Mouse (Mus musculus) lung, postnatal 0 days (tissue): ENCODE data around the gene Cntn4.

Experiments
- CTCF ChIP-seq: IDR thresholded peaks from 2 replicates; pipeline ENCODE4 v1.5.1; 2016; ENCODE audit warnings: antibody characterized with exemption, mild to moderate bottlenecking
- EP300 ChIP-seq: IDR thresholded peaks from 2 replicates; pipeline ENCODE4 v1.6.1; 2016; ENCODE audit warnings: antibody characterized with exemption, mild to moderate bottlenecking, control low read depth

DNA sequence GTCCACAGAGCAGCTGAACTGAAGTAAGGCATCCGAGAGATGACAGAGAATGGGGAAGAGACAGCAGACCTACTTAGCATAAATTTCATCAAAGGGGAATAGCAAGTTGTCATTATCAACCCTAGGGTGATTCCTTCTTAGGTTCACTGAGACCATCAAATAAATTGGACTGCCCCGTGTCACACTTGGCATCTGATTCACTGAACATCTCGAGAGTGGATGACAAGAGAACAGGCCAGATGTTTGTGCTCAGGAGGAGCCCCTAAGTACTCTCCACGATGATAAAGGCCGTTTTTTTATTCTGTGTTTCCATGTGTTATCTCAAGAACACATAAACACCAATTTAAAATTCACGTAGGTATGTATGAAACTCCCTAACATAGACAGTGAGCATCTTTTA lies 780.7 kb downstream of the Cntn4 start:
- no peak for TF ChIP-seq CTCF
- TF ChIP-seq EP300, result no peak
